Mouse (Mus musculus) cortical plate, adult 2 months (tissue): ENCODE data around the gene Etv6.

Source experiments
- CTCF ChIP-seq: fragments of 200-500 bp; IDR thresholded peaks from 2 replicates; pipeline ENCODE4 v1.5.1; 2011; ENCODE audit warnings: mild to moderate bottlenecking, control low read depth, low read length; ENCODE audit not compliant: insufficient read depth; ENCODE audit errors: extremely low read depth
- POLR2A ChIP-seq: fragments of 200-500 bp; IDR thresholded peaks from 2 replicates; pipeline ENCODE4 v1.6.1; 2011; ENCODE audit warnings: mild to moderate bottlenecking, low read length, control low read depth; ENCODE audit not compliant: insufficient read depth; ENCODE audit errors: extremely low read depth

- no peak for TF ChIP-seq CTCF
- TF ChIP-seq POLR2A, result no peak
These were observed 216.7 kb downstream of the Etv6 start for GRCm38 (mm10) chr6:134252081-134252755.
